Mouse (Mus musculus): ENCODE results near the gene Gpr25. TPM values are rescaled to one million over a fixed set of nuclear protein-coding genes. Genes with fewer than 3 reads are reported as not detected.

The Gpr25 gene
- total and polyA plus RNA-seq, 3 experiments = not detected

GRCm38 (mm10) chr1:136225846-136226245, 34.8 kb downstream of the Gpr25 start:
- H3K4me1 ChIP-seq (ENCODE audit: control insufficient read depth in 1 of 2, insufficient read depth in 2 of 2, low read length in 2 of 2) = peaks cover 0 to 3% of the 10 kb centered on the region in 2 experiments; a peak in 1 of 4 replicates
- no peak overlapping the region for H3K27ac ChIP-seq (ENCODE audit: control insufficient read depth, low read depth, low read length)
- no peak for DNase-seq (ENCODE audit: low read depth, low spot score)
- no peaks in the 10 kb centered on the region for H3K9me3 ChIP-seq (replicated peaks; ENCODE audit: insufficient read depth, low read length)
- no peaks in the 10 kb centered on the region for H3K36me3 ChIP-seq (ENCODE audit: control insufficient read depth in 1 of 2, insufficient read depth in 2 of 2, low read length in 2 of 2)
- H3K4me3 ChIP-seq (ENCODE audit: control insufficient read depth in 1 of 2, insufficient read depth in 1 of 2, low read depth in 2 of 2, low read length in 2 of 2) = no peak overlapping the region
- no peak for TF ChIP-seq ZNF384 (IDR thresholded peaks at IDR 0.05; ENCODE audit: low read depth, low read length)
- TF ChIP-seq ELF1 (IDR thresholded peaks at IDR 0.05; ENCODE audit: low read depth, low read length) = no peak
- no peak for TF ChIP-seq BHLHE40 (IDR thresholded peaks at IDR 0.05; ENCODE audit: borderline replicate concordance, low read depth, low read length)
- no peak for TF ChIP-seq ETS1 (IDR thresholded peaks at IDR 0.05; ENCODE audit: low read depth, low read length)
- TF ChIP-seq POLR2AphosphoS5 (IDR thresholded peaks at IDR 0.05; ENCODE audit: borderline replicate concordance, low read depth, low read length) = no peak
- no peak for TF ChIP-seq RCOR1 (IDR thresholded peaks at IDR 0.05; ENCODE audit: low read depth, low read length)
- no peaks in the 10 kb centered on the region for H3K79me2 ChIP-seq (ENCODE audit: control insufficient read depth, insufficient read depth, low read length, poor library complexity)
- no peak overlapping the region for H3K9ac ChIP-seq (ENCODE audit: control insufficient read depth, low read depth, low read length, poor library complexity, severe bottlenecking)
- no peaks in the 10 kb centered on the region for H3K27me3 ChIP-seq (ENCODE audit: control insufficient read depth in 1 of 2, insufficient read depth in 2 of 2, low read length in 2 of 2)

- no peaks in the 10 kb centered on the region for H3K4me1 ChIP-seq (ENCODE audit: control insufficient read depth in 1 of 2, insufficient read depth in 2 of 2, low read length in 2 of 2)
- H3K79me2 ChIP-seq (ENCODE audit: control insufficient read depth, insufficient read depth, low read length, poor library complexity) = no peaks in the 10 kb centered on the region
- no peak for DNase-seq (ENCODE audit: low read depth, low spot score)
- H3K27ac ChIP-seq (ENCODE audit: control insufficient read depth, low read depth, low read length) = no peak overlapping the region
- H3K27me3 ChIP-seq (ENCODE audit: control insufficient read depth in 1 of 2, insufficient read depth in 2 of 2, low read length in 2 of 2) = no peaks in the 10 kb centered on the region
- no peak overlapping the region for H3K9ac ChIP-seq (ENCODE audit: control insufficient read depth, low read depth, low read length, poor library complexity, severe bottlenecking)
- TF ChIP-seq EP300 (IDR thresholded peaks at IDR 0.05; ENCODE audit: low read depth in 1 of 2, low read length in 2 of 2) = no peak
- TF ChIP-seq MAZ (IDR thresholded peaks at IDR 0.05; ENCODE audit: low read depth, low read length) = no peak
- TF ChIP-seq GATA1 (IDR thresholded peaks at IDR 0.05; ENCODE audit: low read depth, low read length) = no peak
- TF ChIP-seq RAD21 (IDR thresholded peaks at IDR 0.05; ENCODE audit: low read depth, low read length) = no peak
- TF ChIP-seq E2F4 (IDR thresholded peaks at IDR 0.05; ENCODE audit: borderline replicate concordance, low read depth, low read length) = no peak
- TF ChIP-seq MEF2A (IDR thresholded peaks at IDR 0.05; ENCODE audit: extremely low read depth, insufficient replicate concordance, low read depth, low read length, poor library complexity, severe bottlenecking) = no peak
- TF ChIP-seq USF2 (IDR thresholded peaks at IDR 0.05; ENCODE audit: borderline replicate concordance in 1 of 2, insufficient read depth in 1 of 2, low read depth in 1 of 2, low read length in 2 of 2) = no peak
- TF ChIP-seq ETS1 (IDR thresholded peaks at IDR 0.05; ENCODE audit: low read depth, low read length) = no peak
- no peak for TF ChIP-seq CHD2 (IDR thresholded peaks at IDR 0.05; ENCODE audit: low read length)
- no peak for TF ChIP-seq MYC (IDR thresholded peaks at IDR 0.05; ENCODE audit: low read depth, low read length)
- TF ChIP-seq HCFC1 (IDR thresholded peaks at IDR 0.05; ENCODE audit: low read depth, low read length) = no peak
- no peak for TF ChIP-seq BHLHE40 (IDR thresholded peaks at IDR 0.05; ENCODE audit: borderline replicate concordance, low read depth, low read length)
- TF ChIP-seq UBTF (IDR thresholded peaks at IDR 0.05; ENCODE audit: borderline replicate concordance, insufficient read depth, low read depth, low read length) = no peak
- TF ChIP-seq NELFE (IDR thresholded peaks at IDR 0.05; ENCODE audit: low read depth, low read length) = no peak
- TF ChIP-seq MAX (IDR thresholded peaks at IDR 0.05; ENCODE audit: low read length) = no peak
- no peak for TF ChIP-seq KAT2A (conservative IDR thresholded peaks at IDR 0.05; ENCODE audit: low read depth, low read length)
- no peak for TF ChIP-seq ZKSCAN1 (IDR thresholded peaks at IDR 0.05; ENCODE audit: low read depth, low read length)
- no peaks in the 10 kb centered on the region for H3K9me3 ChIP-seq (replicated peaks; ENCODE audit: insufficient read depth, low read length)
- no peak overlapping the region for H3K4me3 ChIP-seq (ENCODE audit: control insufficient read depth in 1 of 2, insufficient read depth in 1 of 2, low read depth in 2 of 2, low read length in 2 of 2)
- H3K36me3 ChIP-seq (ENCODE audit: control insufficient read depth in 1 of 2, insufficient read depth in 2 of 2, low read length in 2 of 2) = no peaks in the 10 kb centered on the region
Measured at GRCm38 (mm10) chr1:136223758-136224342, 36.8 kb downstream of the Gpr25 start.

All from MEL (cell line).